Mouse (Mus musculus): Measurements from ENCODE around the gene Trim28. TPM values are rescaled to one million over a fixed set of nuclear protein-coding genes. Genes with fewer than 3 reads are reported as not detected.

Gene Trim28
- total and polyA plus RNA-seq, 2 experiments = 69.4 to 114 TPM

- Histone ChIP-seq H3K79me2 (ENCODE audit: control insufficient read depth, insufficient read depth, low read length) (peaks cover 13% of the 10 kb centered on the region), H3K36me3 (ENCODE audit: control insufficient read depth, insufficient read depth, low read length) (peaks cover 16% of the 10 kb centered on the region), H3K27me3 (ENCODE audit: control insufficient read depth, insufficient read depth, low read length) (no peaks in the 10 kb centered on the region), H3K4me1 (ENCODE audit: control insufficient read depth, insufficient read depth, low read length) (peaks cover 10% of the 10 kb centered on the region), H3K9ac (ENCODE audit: low read depth, low read length) (peak overlapping the region; percentile 36), H3K27ac (replicated peaks; ENCODE audit: insufficient read depth, low read depth, low read length) (no peak overlapping the region), H3K4me3 (ENCODE audit: insufficient read depth, low read depth, low read length) (peak overlapping the region; percentile 57)
- peak; percentile 40 for DNase-seq (ENCODE audit: extremely low read depth, low read depth, low spot score)
- 13% methylated on average over 31 of the region's 31 CpGs for WGBS
- TF ChIP-seq CTCF (IDR thresholded peaks at IDR 0.05; ENCODE audit: low read depth, low read length) (no peak), POLR2A (IDR thresholded peaks at IDR 0.05; ENCODE audit: extremely low read depth, insufficient read depth, low read length) (no peak)
Measured at GRCm38 (mm10) chr7:13022773-13023535, 24.0 kb downstream of the Trim28 start.

GRCm38 (mm10) chr7:13023928-13024731 lies 25.2 kb downstream of the Trim28 start:
- no peak for TF ChIP-seq CTCF (IDR thresholded peaks at IDR 0.05; ENCODE audit: low read depth, low read length)
- peak; percentile 76 for TF ChIP-seq POLR2A (IDR thresholded peaks at IDR 0.05; ENCODE audit: extremely low read depth, insufficient read depth, low read length)
- DNase-seq (ENCODE audit: extremely low read depth, low read depth, low spot score) = peak; percentile 71
- WGBS = under 1% methylated on average over 90 of the region's 95 CpGs
- Histone ChIP-seq H3K27me3 (ENCODE audit: control insufficient read depth, insufficient read depth, low read length) (no peaks in the 10 kb centered on the region), H3K4me1 (ENCODE audit: control insufficient read depth, insufficient read depth, low read length) (peaks cover 10% of the 10 kb centered on the region), H3K4me3 (ENCODE audit: insufficient read depth, low read depth, low read length) (peak overlapping the region; percentile 61), H3K9ac (ENCODE audit: low read depth, low read length) (peak overlapping the region; percentile 69), H3K27ac (replicated peaks; ENCODE audit: insufficient read depth, low read depth, low read length) (peak overlapping the region; percentile 79), H3K36me3 (ENCODE audit: control insufficient read depth, insufficient read depth, low read length) (peaks cover 27% of the 10 kb centered on the region), H3K79me2 (ENCODE audit: control insufficient read depth, insufficient read depth, low read length) (peaks cover 13% of the 10 kb centered on the region)

GRCm38 (mm10) chr7:13024805-13025204 lies 25.9 kb downstream of the Trim28 start:
- peak overlapping the region; percentile 57 for H3K27ac ChIP-seq (replicated peaks; ENCODE audit: insufficient read depth, low read depth, low read length)
- no peak for DNase-seq (ENCODE audit: extremely low read depth, low read depth, low spot score)
- peak overlapping the region; percentile 69 for H3K9ac ChIP-seq (ENCODE audit: low read depth, low read length)
- H3K36me3 ChIP-seq (ENCODE audit: control insufficient read depth, insufficient read depth, low read length) = peaks cover 33% of the 10 kb centered on the region
- H3K4me1 ChIP-seq (ENCODE audit: control insufficient read depth, insufficient read depth, low read length) = peaks cover 10% of the 10 kb centered on the region
- H3K4me3 ChIP-seq (ENCODE audit: insufficient read depth, low read depth, low read length) = peak overlapping the region; percentile 61
- H3K27me3 ChIP-seq (ENCODE audit: control insufficient read depth, insufficient read depth, low read length) = no peaks in the 10 kb centered on the region
- TF ChIP-seq CTCF (IDR thresholded peaks at IDR 0.05; ENCODE audit: low read depth, low read length) (no peak), POLR2A (IDR thresholded peaks at IDR 0.05; ENCODE audit: extremely low read depth, insufficient read depth, low read length) (no peak)
- WGBS = under 1% methylated on average over 40 of the region's 44 CpGs
- peaks cover 13% of the 10 kb centered on the region for H3K79me2 ChIP-seq (ENCODE audit: control insufficient read depth, insufficient read depth, low read length)

- H3K4me3 ChIP-seq (ENCODE audit: insufficient read depth, low read depth, low read length) = peak overlapping the region; percentile 61
- no peak overlapping the region for H3K27ac ChIP-seq (replicated peaks; ENCODE audit: insufficient read depth, low read depth, low read length)
- no peak for DNase-seq (ENCODE audit: extremely low read depth, low read depth, low spot score)
- H3K36me3 ChIP-seq (ENCODE audit: control insufficient read depth, insufficient read depth, low read length) = peaks cover 40% of the 10 kb centered on the region
- peak overlapping the region; percentile 69 for H3K9ac ChIP-seq (ENCODE audit: low read depth, low read length)
- no peak for TF ChIP-seq CTCF (IDR thresholded peaks at IDR 0.05; ENCODE audit: low read depth, low read length)
- no peak for TF ChIP-seq POLR2A (IDR thresholded peaks at IDR 0.05; ENCODE audit: extremely low read depth, insufficient read depth, low read length)
- peaks cover 13% of the 10 kb centered on the region for H3K79me2 ChIP-seq (ENCODE audit: control insufficient read depth, insufficient read depth, low read length)
- 31% methylated on average over 4 of the region's 4 CpGs for WGBS
- peaks cover 10% of the 10 kb centered on the region for H3K4me1 ChIP-seq (ENCODE audit: control insufficient read depth, insufficient read depth, low read length)
- no peaks in the 10 kb centered on the region for H3K27me3 ChIP-seq (ENCODE audit: control insufficient read depth, insufficient read depth, low read length)
Measured at GRCm38 (mm10) chr7:13025511-13026112, 26.7 kb downstream of the Trim28 start.

- H3K4me3 ChIP-seq (ENCODE audit: insufficient read depth, low read depth, low read length) = no peak overlapping the region
- no peak for DNase-seq (ENCODE audit: extremely low read depth, low read depth, low spot score)
- no peaks in the 10 kb centered on the region for H3K27me3 ChIP-seq (ENCODE audit: control insufficient read depth, insufficient read depth, low read length)
- no peak overlapping the region for H3K9ac ChIP-seq (ENCODE audit: low read depth, low read length)
- H3K4me1 ChIP-seq (ENCODE audit: control insufficient read depth, insufficient read depth, low read length) = peaks cover 18% of the 10 kb centered on the region
- H3K79me2 ChIP-seq (ENCODE audit: control insufficient read depth, insufficient read depth, low read length) = peaks cover 13% of the 10 kb centered on the region
- H3K36me3 ChIP-seq (ENCODE audit: control insufficient read depth, insufficient read depth, low read length) = peaks cover 53% of the 10 kb centered on the region
- TF ChIP-seq POLR2A (IDR thresholded peaks at IDR 0.05; ENCODE audit: extremely low read depth, insufficient read depth, low read length) (no peak), CTCF (IDR thresholded peaks at IDR 0.05; ENCODE audit: low read depth, low read length) (no peak)
- 97% methylated on average over 4 of the region's 4 CpGs for WGBS
- no peak overlapping the region for H3K27ac ChIP-seq (replicated peaks; ENCODE audit: insufficient read depth, low read depth, low read length)
Measured at GRCm38 (mm10) chr7:13028986-13029385, 30.1 kb downstream of the Trim28 start.

Measured in liver, adult 2 months (tissue).